20 mouse cellular contexts compared by ENCODE assay signal in the genomic region with DNA sequence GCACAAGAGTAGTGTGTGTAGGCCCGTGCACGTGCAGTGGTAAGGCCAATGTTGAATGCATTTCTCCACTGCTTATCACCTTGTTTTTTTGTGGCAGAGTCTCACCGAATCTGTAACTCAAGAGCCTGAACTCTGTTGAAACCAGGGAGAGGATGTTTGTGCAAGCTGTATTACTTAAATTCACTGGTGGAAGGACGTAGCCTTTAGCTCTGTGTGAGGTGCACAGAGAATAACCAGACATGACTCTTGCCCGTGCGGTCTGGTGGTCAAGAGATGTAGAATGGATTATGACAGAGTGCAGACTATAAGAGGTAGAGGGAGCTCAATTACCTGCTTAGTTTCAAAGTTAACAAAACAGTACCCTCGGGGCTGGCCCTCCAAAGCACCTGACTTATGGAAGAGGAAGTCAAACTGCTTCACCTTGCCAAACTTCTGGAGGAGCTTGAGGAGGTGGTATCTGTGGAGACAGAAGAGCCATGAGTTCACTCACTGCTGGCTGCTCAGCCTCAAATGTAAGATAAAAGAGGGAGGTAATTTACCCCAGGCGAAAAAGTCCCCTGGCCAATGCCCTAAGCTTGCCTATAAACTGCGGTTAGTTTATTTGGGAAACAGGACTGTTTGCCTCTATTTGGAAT. TPM values are rescaled to one million over a fixed set of nuclear protein-coding genes. Genes with fewer than 3 reads are reported as not detected.
"Had no signal": no experiment of that assay in that cellular context is flagged by ENCODE, and none has a peak within 500 bp of the region (broad histone marks: within the 10 kb centered on the region; RNA-seq: fewer than 3 reads in every experiment).

No protein-coding gene starts in this region.

- H3K4me2 ChIP-seq: lung, embryonic 14.5 days; midbrain, embryonic 12.5 days; neural tube, embryonic 13.5 days; neural tube, embryonic 15.5 days had no signal

- H3K9me3 ChIP-seq: midbrain, embryonic 10.5 days; midbrain, embryonic 12.5 days; neural tube, embryonic 13.5 days; neural tube, embryonic 15.5 days had no signal

- H3K27me3 ChIP-seq: midbrain, embryonic 12.5 days; neural tube, embryonic 13.5 days; neural tube, embryonic 15.5 days had no signal

- H3K4me3 ChIP-seq: midbrain, embryonic 10.5 days; midbrain, embryonic 12.5 days; myocyte; neural tube, embryonic 13.5 days; neural tube, embryonic 15.5 days had no signal

- H3K9ac ChIP-seq: lung, embryonic 14.5 days; midbrain, embryonic 12.5 days; neural tube, embryonic 13.5 days; neural tube, embryonic 15.5 days had no signal

- H3K4me1 ChIP-seq: midbrain, embryonic 10.5 days; midbrain, embryonic 12.5 days had no signal

- H3K27ac ChIP-seq: midbrain, embryonic 10.5 days; midbrain, embryonic 12.5 days; neural tube, embryonic 13.5 days; neural tube, embryonic 15.5 days had no signal

- DNase-seq: lung, adult 18-20 months; lung, embryonic 14.5 days; lung, postnatal 10 days; lung, postnatal 4 days; midbrain, embryonic 14.5 days; retina, postnatal 1 day; right cerebral cortex, adult 18-20 months; right cerebral cortex, postnatal 25 days; right cerebral cortex, postnatal 4 days; spleen, adult 18-20 months; thymus, adult 18-20 months; thymus, postnatal 14 days; thymus, postnatal 36 days had no signal

- ATAC-seq: midbrain, embryonic 16.5 days had no signal

RNA-seq across cellular contexts. Expression of a gene that starts 21.7 kb away (rescaled TPM):
- total RNA-seq: megakaryocyte-erythroid progenitor cell, adult 5-6 weeks had no signal
